Mouse (Mus musculus) liver, adult 2 months (tissue): ENCODE results near the gene Rapgef3.

Experiments used
- CTCF ChIP-seq: fragments of 200-500 bp; IDR thresholded peaks from 2 replicates; pipeline ENCODE4 v1.5.1; 2011; ENCODE audit warnings: low read depth, low read length, control low read depth
- POLR2A ChIP-seq: fragments of 200-500 bp; IDR thresholded peaks from 2 replicates; pipeline ENCODE4 v1.6.1; 2011; ENCODE audit warnings: low read length, control low read depth; ENCODE audit not compliant: insufficient read depth; ENCODE audit errors: extremely low read depth

DNA sequence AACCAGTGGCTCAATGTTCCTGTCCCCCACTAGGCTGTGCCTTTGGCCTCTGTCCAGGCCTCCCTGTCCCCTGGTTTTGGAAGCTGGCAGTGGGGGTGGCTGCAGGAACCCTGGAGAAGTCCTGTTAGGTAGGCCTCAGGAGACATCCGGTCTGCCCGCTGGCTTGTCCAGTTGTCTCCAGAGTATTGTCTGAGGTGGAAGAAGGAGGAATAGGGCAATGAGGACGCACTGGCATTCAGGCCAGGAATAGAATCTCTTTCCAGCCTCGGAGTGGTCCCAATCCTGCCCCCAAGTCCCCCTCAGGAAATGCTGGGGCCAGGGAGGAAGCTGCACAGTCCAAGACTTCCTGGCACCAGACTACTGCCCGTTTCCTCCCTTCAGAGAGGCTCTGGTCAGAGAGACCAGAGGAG is 6.2 kb upstream of the Rapgef3 start:
- no peak for TF ChIP-seq CTCF
- TF ChIP-seq POLR2A, result no peak
